Mouse (Mus musculus) bone marrow, adult 2 months (tissue): Measurements from ENCODE around the gene Fbln1.

Source experiments
- CTCF ChIP-seq: fragments of 200-500 bp; IDR thresholded peaks from 2 replicates; pipeline ENCODE4 v1.5.1; 2011; ENCODE audit warnings: low read length, control low read depth; ENCODE audit not compliant: control insufficient read depth, insufficient read depth
- POLR2A ChIP-seq: fragments of 200-500 bp; IDR thresholded peaks from 2 replicates; pipeline ENCODE4 v1.6.1; 2011; ENCODE audit warnings: low read depth, mild to moderate bottlenecking, control low read depth, low read length, borderline replicate concordance; ENCODE audit not compliant: control insufficient read depth

GRCm38 (mm10) chr15:85162693-85163663, 42.8 kb upstream of the Fbln1 start:
- no peak for TF ChIP-seq CTCF
- no peak for TF ChIP-seq POLR2A
